Mouse (Mus musculus) lung, postnatal 36 days (tissue): ENCODE measurements around the gene Acyp1.
A peak's percentile ranks its signal among the peaks of the same experiment; 100 is the strongest.
"Not testable (repeated sequence)": the region's sequence is repeated elsewhere in the genome, so short reads cannot be mapped to it uniquely, and the experiment has no call there.

Experiments
- DNase-seq: peaks from one replicate; pipeline ENCODE4 v3.0.0; 2022; ENCODE audit warnings: mixed read lengths

Gene Acyp1

DNA sequence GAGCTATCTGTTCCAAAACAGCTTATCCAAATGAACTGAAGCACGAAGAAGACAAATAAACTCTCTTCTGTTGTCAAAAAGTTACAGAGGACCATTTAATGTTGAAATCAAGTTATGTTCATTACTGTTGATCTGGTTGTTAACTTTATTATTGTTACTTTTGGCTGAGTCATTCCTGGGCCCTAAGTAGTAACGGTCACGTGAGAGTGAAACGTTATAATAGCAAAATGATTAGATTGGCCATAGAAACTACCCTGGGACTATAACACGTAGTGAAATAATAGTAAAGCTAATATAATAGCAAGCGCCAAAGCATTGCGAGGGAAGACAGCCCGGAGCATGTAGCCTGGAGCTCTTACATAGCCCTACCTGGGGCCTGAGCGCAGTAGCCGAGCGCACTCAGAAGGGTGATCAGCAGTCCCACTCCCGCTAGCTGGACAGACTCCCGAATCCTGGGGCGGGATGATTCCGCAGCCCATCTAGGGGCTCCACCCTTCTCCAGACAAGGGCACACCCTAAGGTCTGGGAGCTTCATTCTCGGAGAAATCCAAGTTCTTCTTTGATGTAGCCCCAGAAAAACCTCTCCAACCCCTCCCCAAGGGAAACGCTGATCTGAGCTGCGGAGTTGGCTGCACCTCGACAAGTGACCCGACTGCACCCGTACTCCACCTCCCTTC, at the start of gene Acyp1:
TSS of gene Acyp1 (minus strand) at position 630 of the 677 bp plus-strand sequence.
- DNase-seq: peak; percentile 42

DNA sequence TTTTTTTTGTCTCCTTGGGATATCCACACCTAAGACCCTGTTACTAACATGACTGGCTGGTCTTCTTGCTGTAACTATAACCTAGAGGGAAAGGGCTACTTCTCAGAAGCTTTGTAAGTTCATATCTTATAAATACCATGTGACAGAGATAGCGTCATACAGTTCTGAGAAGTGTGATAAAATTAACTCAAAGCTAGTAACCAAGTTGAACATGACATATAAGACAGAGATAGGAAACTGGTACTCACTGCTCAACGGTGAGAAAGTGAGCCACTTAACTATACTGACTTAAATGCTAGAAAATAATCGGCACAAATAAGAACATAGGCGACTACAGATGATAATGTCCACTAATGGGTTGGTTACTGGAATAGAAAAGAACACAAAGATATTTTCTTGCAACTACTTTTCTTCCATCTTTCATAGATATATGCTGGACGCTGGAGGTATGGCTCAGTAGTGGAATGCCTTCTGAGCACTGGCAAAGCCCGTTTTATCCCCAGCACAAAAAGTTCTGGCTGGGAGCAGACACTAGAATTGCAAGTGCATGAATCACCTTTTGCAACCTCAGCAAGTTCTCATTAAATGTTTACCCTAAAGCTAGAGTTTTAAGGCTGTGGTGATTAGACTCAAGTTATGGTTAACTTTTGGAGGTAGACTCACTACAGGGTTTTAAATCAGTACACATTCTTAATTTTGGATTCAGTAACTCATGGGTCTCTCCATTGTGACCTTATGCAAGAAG, 49.5 kb upstream of the Acyp1 start:
- no peak for DNase-seq

DNA sequence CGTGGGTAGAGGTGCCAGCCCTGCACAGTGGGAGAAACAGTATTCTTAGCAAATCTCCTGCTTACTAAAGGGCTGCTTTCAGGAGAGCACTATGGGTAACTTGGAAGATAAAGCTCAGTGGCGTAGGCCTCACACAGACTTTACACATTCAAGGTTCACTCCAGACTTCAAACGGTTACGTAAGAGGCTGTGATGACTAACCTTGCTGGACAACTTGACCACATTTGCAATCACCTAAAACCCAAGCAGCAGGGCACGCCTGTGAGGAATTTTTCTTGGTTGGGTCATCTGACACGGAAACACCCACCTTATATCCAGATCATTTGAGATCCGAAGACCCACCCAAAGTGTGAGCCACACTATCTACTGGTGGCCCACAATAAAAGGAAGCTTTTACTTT, 41.9 kb upstream of the Acyp1 start:
- peak; percentile 58 for DNase-seq

DNA sequence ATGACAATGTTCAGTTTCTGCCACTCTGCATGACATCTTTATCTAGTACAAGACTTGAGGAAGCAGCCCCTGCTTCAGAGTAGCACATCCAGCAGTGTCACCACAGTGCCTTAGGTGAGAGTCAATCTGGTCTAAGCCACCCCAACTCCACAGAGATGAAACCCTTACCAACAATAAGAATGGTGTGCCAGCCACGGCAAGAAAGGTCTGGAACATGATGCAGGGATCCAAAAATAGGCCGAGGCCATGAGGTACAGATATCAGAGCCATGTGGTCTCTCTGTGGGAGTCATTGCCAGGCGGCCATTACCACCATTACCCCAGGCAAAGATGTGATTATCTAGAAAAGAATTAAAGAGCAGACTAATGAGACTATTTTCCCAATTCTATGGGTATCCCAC, 20.4 kb upstream of the Acyp1 start:
- DNase-seq: no peak

DNA sequence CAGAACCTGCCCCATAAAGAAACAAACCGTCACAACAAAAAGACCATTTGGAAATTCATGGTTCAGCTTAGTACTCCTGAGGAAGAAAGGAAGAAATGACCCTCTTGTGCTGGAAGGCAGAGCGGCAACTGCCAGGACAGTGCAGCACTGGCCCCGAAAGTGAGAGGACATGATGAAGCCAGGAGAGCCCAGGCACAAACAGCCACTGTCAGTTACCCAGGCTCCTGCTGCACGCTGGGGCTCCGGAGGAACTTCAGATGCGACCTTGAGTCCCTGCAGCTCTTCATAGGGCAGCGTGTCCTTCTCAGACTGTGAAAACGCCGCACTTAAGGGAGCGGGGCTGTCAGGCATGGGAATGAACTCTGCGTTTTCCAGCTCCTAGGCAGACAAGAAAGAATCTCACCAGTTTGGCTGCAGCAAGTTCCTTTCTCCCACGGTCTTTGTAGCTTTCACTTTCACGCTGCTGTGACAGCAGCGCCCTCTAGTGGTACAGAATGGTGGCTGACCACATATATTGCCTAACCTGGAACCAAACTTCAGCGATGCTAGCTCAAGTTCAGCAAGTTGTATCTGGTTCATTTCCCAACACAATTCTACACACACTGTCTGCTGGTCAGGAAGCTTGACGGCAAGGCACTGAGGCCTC, 17.1 kb upstream of the Acyp1 start:
- DNase-seq: peak; percentile 94

DNA sequence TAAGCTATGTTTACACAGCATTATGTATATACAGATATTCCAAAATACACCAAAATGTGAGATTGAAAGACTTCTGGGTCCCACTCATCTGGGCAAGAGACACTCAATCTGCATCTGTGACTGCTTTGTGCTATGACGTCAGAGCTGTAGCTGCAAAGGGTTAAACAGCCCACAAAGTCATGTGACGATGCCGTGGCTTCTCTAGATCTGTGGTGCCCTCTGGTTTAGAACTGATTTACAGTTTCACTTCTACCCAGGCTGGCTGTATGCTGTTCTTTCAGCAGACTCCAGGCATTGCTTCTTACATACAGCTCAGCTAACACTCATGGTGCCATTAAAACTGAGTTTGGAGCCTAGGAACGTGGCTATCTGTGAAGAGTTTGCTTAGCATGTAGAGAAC, 16.5 kb upstream of the Acyp1 start:
- peak; percentile 30 for DNase-seq

DNA sequence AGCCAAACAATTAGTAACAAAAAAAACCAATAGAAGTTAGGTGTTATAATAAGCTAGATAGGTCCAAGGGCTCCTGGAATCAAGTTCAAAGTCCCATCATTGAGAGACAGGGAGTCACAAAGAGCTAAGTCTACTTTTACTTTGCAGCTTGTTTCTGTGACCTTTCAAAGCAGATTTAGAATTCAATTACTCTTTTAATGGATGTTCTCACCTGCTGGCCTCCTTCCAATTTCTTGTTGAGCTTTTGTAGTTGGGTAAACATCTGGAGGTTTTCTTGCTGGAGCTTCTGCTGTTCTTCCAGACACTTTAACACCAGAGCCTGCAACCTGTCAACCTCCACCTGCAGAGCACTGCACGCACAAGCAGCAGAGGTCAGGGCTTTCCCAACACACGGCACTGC, 15.0 kb upstream of the Acyp1 start:
- DNase-seq: no peak

DNA sequence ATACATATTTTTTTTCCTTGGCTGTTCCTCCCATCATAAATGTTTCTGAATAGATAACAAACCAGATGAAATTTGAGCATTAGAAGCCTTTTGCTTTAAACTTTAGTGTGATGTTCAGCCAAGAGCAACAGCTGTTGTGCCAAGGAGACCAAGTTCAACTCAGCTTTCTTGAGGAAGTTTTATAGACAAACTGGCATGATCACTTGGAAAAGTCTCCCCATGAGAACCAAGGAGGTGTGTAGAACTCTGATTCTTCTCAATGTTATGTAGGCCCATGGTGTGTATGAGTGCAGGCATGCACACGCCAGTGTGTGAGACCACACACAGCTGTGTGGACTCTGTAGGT, 10.6 kb upstream of the Acyp1 start:
- DNase-seq: no peak

DNA sequence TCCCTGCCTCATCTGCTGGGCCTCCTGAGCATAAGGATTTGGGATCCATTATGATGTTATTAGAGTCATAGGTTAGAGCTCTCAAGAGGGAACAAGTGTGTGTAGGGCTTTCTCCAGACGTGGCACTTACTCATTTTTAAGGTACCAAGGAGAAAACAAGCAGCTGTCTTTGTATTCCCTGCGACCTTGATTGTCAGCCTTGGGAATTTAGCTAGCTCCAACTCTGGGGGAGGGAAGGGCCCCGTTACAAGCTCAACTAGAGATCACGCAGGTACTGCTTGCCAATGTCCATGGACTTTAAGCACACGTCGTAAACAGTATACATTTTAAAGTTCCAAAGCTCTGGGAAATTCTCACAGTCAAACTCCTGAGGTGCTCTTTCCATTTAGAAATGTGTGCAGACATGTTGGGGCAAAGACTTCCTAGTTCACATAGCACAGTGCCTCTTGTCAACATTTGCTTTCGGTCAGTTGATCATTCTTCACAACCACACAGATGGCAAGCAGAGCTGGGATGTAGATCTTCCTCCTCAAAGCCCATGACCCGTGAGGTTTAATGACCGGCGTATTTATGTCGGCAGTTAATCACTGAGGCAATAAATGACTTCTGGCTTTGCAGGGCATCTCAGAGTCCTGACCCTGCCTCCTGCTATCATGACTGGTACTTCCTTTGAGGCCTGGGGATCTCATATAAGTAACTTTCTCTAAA, 10.0 kb upstream of the Acyp1 start:
- DNase-seq: no peak

DNA sequence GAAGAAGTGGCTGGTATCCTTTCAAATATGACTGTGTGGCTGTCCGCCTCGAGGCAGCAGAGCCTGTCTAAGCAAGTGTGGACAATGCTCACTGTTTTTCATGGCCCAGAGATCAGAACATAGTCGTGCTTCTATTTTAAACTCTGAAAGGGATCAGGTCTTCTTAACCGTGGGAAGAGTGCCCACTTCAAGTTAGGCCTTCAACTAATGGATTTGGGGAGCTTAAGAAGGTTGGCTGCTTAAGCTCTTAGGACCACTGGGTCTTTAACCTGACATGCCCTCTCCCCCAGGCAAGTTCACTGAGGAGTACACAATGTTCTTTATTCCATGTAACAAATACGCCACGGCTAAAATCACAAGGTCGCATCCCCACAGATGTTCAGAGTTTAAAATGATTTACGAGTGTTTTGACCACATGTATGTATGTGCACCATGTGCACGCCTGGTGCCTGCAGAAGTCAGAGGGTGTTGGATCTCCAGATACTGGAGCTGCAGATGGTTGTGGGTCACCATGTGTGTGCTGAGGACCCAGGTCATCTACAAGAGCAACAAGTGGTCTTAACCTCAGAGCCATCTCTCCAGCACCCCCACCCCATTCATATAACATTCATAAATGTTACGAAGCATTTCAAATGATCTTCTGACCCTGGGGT, 9.2 kb upstream of the Acyp1 start:
- DNase-seq: no peak

DNA sequence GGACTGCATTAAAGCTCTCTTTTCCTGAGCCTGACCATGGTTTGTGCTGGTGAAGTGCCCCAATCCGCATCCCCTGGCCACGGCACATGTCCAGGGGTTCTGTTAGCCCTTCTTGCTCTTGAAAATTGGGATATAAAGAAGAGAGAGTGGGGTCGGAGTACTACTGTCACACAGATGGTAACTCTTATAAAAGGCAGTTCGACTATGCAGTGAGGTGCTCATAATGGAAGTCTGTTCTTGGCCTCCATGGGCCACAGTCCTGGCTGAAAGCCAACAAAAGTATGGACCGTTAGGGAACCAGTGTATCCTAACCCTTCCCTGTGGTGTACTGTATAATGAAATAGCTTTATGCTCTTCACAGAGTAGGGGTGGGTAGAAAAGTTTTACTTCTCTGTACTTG, 8.7 kb upstream of the Acyp1 start:
- no peak for DNase-seq

DNA sequence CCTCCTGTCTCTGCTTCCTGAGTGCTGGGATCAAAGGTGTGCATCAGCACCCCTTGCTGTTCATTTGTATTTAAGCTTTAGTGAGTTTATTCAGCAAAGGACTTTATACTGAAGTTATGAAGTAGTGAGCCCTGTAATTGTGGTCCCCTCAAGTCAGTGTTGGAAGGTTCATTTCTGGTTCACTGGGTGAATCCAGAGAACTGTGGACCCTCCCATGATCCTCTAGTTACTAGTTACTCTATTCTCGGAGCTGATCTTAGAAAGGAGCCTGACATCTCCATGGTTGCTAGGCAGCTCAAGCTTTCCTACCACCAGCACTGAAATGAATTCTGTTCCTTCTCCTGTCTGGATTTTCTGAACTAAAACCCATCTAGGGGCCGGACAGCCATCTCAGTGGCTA, 7.3 kb upstream of the Acyp1 start:
- no peak for DNase-seq

DNA sequence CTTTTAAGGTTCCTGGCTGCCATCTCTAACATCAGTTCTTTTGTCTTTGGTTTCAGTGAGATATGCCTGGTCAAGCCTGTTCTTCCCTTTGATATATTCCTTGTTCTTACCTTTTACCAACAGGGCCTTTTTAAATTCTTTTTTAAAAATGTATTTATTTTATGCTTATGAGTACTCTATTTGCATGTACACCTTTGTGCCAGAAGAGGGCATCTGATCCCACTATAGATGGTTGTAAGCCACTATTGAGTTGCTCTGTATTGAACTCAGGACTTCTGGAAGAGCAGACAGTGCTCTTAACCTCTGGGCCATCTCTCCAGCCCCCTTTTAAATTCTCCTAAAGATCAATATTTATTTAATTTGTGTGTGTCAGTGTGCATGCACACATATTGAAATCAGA, 4.7 kb upstream of the Acyp1 start:
- peak; percentile 29 for DNase-seq

DNA sequence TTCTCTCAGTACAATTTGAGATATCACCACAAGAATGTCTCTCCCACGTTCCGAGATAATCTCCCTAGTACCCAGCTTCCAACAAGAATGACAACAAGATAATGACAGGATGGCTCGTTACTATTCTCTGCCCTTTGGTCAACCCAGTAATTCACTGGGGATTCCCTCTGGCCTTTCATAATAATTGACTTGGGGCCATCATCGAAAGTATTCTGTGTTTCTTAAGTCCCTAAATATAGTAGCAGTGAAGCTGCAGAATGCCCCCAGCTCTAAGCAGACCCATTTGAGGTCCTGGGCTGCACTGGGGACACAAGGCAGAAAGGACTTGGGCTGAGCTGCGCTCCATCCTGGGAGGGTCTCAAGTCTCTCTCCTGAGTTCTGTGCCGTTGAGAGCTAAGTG, 4.0 kb upstream of the Acyp1 start:
- no peak for DNase-seq

DNA sequence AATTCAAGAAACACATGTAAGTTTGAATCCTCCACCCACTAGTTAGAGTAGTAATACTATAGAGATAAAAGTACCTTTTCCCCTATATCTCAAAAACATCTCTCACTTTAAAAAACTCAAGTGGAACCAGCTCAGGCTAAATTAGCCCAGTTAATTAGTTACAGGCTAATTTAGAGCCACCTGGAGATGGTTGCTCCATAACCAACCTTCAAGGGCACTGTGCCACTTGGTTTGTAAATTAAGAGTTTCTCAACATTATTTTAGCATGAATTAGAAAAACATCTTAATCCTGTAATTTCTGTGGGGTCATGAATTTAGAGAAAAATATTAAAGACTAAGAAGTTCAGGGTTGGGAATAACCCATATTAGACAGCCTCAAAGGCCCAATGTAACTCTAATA, 3.3 kb upstream of the Acyp1 start:
- DNase-seq: no peak

DNA sequence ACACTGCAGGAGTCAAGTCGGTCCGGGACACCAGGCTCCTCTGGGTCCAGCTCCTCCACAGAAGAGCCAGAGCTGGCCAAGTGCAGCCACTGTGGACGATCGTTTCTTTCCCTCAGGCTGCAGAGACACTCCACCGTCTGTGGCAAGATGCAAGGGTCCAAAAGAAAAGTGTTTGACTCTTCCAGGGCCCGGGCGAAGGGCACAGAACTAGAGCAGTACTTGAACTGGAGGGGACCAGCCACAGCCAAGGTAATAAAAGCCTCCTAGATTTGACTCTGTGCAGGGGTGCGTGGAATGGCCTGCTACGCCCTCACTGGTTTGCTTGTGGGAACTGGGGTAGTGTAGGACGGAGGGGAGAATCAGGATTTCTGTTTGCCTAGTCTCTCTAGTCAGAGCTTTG, 2.4 kb upstream of the Acyp1 start:
- DNase-seq: no peak

DNA sequence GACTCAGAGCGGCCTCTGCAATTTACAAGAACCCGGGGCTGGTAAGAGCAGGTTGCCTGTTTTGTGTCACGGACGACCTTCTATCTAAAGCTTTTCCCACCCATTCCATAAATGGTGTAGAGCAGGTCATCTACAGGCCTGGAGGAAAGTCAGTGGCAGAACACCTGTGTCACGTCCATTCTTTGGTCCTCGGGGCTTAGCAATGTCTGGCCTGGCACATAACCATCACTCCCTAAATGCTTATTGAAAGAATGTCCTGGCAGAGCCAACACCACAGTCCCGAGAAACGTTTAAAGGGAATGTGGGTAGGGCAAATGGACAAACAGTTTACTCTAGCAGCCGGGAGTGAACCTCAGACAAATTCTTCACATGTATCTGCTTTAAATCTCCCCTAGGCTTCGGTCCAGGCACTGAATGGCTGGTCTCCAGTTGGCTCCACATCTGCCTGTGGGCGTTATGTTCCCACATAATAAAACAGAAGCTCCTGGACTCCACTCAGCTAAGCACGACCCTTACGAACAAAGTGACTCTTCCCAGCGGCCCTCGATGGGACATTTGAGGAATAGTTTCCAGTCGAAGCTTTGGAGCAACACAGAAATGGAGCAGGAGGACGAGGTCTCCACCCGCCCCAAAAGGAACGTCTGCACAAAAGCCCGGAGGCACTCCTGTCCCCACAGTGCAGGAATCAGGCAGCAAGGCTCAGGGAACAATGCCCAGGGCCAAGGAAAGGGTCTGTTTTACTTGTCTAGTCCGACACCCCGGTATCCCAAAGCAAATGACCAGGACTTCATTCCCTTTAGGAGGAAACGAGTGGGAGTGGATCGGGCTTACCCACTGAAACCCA, 1.1 kb upstream of the Acyp1 start:
- peak; percentile 60 for DNase-seq

DNA sequence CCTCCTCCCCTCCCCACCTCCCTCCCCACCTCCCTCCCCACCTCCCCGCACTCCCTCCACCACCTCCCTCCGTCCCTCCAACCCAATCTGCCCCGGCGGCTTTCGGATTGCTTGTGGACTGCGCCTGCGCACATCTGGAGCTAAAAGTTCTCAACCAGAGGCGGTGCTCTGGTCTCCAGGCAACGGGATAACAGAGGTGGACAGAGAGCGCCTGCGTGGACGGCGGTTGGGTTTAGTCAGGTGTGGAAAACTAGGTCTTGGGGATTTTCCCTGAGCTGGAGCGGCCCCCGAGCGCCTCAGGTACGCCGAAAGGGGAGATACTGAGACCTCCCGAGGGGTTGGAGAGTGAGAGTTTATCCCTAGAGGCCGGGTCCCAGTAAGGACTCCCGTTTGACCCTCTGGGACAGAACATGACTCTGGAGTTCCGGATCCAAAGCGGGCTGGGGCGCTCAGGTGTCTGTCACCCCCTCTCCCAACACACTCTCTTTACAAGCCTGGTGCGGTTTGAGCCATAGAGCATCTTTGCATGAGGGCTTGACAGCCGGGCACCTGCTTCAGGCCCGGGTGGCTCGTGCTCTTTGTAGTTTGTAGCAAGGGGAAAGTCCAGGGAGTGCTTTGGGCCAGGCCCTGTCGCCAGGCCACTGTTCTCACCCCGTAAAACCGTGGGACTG, 383 bp upstream of the Acyp1 start, which contains the start of gene Zc2hc1c:
TSS of gene Zc2hc1c (plus strand) at position 106 of the 671 bp plus-strand sequence.
- peak; percentile 97 for DNase-seq

DNA sequence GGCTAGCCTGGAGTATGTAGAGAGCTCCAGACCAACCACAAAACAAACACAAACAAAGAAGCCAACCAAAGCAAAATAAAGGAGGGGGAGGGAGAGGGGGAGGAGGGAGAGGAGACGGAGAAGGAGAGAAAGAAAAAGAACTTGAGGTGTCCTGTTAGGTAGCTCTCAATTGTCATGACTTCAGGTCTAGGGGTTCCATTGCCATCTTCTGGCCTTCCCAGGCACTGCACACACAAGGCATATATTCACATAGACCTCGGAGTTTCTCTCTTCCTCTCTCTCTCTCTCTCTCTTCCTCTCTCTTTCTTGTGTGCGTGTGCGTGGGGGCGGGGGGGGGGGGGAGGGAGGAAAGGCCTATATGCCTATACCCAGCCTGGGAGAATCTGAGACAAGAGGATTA, 1.3 kb downstream of the Acyp1 start:
- DNase-seq: peak; percentile 51

DNA sequence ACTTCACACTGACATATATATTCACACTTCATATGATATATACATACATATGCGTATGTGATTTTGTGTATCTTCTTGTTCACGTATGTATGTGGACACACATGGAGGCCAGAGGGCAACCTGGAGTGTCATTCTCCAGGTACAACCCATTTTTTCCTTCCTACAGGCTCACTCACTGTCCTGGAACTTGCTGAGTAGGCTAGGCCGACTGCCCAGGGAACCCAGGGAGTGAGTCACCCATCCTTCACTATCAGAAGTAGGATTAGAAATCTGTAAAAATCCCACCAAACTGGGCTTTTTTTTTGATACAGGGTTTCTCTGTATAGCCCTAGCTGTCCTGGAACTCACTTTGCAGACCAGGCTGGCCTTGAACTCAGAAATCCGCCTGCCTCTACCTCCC, 3.2 kb downstream of the Acyp1 start:
- no peak for DNase-seq

DNA sequence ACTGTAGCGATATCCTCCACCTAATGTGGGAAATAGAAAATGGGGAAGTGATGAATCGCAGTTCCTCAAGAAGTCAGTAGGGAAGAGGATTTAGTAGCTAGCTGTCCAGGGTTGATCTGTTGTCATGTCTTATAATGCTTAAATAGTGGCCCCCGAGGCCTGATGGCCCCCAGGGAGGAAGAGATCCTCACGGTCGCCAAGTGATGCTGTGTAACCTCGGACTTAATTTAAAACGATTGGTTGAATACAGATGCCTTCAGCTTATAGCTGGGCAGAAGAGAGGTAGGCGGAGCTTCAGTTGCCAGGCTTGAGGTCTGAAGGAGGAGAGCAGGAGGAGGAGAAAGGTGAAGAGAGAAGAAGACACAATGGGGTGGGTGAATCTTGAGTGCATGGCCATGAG, 3.9 kb downstream of the Acyp1 start:
- DNase-seq: no peak

DNA sequence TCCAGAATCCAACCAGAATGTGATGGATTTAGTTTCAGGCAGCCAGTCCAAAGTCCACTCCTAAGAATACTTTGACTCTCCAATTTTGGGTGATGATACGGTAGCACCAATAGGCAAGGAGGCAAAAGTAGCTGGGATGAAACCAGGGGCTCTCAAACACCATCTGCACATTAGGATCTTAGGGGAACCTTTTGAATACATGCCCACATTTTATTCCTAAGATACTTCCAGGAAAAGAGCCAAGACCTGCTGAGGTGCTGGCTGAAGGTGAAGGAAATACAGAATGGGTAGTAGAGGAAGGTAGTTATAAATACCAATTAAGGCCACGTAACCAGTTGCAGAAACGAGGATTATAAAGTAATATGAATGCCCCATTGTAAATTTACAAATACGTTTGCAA, 6.5 kb downstream of the Acyp1 start:
- not testable (repeated sequence) for DNase-seq
